14 mouse cellular contexts compared by ENCODE assay signal in the genomic region with DNA sequence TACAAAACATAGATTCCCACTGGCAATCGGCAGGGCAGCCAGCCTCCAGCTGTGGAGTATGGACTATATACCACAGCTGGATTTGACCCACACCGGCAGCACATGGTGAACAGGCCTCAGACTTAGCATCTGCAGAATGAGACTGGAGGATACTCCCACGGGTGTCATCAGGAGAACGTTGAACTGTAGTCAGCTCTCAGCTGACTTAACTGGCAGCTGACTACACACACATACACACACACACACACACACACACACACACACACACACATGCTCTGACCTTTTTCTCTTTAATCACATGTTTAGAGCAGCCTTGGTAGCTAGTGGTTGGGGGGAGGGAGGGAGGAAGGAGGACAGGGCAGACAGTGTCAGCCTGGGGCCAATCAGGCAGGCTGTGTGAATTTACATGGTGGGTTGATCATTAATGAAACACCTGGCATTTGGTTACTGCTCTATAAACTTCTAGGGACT. TPM values are rescaled to one million over a fixed set of nuclear protein-coding genes. Genes with fewer than 3 reads are reported as not detected.
DNase-seq lines count a peak whose midpoint lies in the region; ATAC-seq and TF ChIP-seq lines count a peak whose summit lies in the region.
"Had no signal": no experiment of that assay in that cellular context is flagged by ENCODE, and none has a peak within 500 bp of the region (broad histone marks: within the 10 kb centered on the region; RNA-seq: fewer than 3 reads in every experiment).

No protein-coding gene starts in this region.

- no peaks in the 10 kb centered on the region for H3K36me3 ChIP-seq in neural tube, embryonic 15.5 days
- no peaks in the 10 kb centered on the region for H3K36me3 ChIP-seq in kidney, postnatal 0 days (ENCODE audit: insufficient read depth, low read length)
- no peaks in the 10 kb centered on the region for H3K36me3 ChIP-seq in liver, embryonic 13.5 days
- no peaks in the 10 kb centered on the region for H3K36me3 ChIP-seq in heart, embryonic 11.5 days (ENCODE audit: control insufficient read depth, insufficient read depth, low read length)
- H3K36me3 ChIP-seq in forebrain, embryonic 15.5 days = no peaks in the 10 kb centered on the region
- H3K36me3 ChIP-seq: neural tube, embryonic 12.5 days had no signal

- H3K9ac ChIP-seq in neural tube, embryonic 15.5 days (replicated peaks) = no peak overlapping the region
- H3K9ac ChIP-seq in kidney, postnatal 0 days (ENCODE audit: low read depth, low read length) = no peak overlapping the region
- H3K9ac ChIP-seq in liver, embryonic 13.5 days = no peak overlapping the region; the same call in 1 of the 2 replicates
- no peak overlapping the region for H3K9ac ChIP-seq in heart, embryonic 11.5 days (ENCODE audit: low read depth, low read length)
- no peak overlapping the region for H3K9ac ChIP-seq in forebrain, embryonic 15.5 days (replicated peaks)
- H3K9ac ChIP-seq: neural tube, embryonic 12.5 days had no signal

- no peak for ATAC-seq in neural tube, embryonic 15.5 days (ENCODE audit: low FRiP score)
- peak; percentile 91 for ATAC-seq in kidney, postnatal 0 days (replicated peaks; ENCODE audit: low FRiP score, low read depth)
- peak; percentile 62 for ATAC-seq in liver, embryonic 13.5 days (ENCODE audit: low read depth)
- ATAC-seq in heart, embryonic 11.5 days (replicated peaks; ENCODE audit: insufficient number of reproducible peaks, low FRiP score, low TSS enrichment) = no peak
- ATAC-seq in forebrain, embryonic 15.5 days (replicated peaks) = no peak

- H3K9me3 ChIP-seq in neural tube, embryonic 15.5 days (replicated peaks) = no peaks in the 10 kb centered on the region
- no peaks in the 10 kb centered on the region for H3K9me3 ChIP-seq in kidney, postnatal 0 days (replicated peaks; ENCODE audit: low read length)
- H3K9me3 ChIP-seq in liver, embryonic 13.5 days (replicated peaks) = no peaks in the 10 kb centered on the region
- no peaks in the 10 kb centered on the region for H3K9me3 ChIP-seq in heart, embryonic 11.5 days (replicated peaks; ENCODE audit: control insufficient read depth, low read length)
- H3K9me3 ChIP-seq in forebrain, embryonic 15.5 days = no peaks in the 10 kb centered on the region
- H3K9me3 ChIP-seq: neural tube, embryonic 12.5 days had no signal

- H3K4me2 ChIP-seq in neural tube, embryonic 15.5 days = no peak overlapping the region
- no peak overlapping the region for H3K4me2 ChIP-seq in kidney, postnatal 0 days (ENCODE audit: low read length)
- no peak overlapping the region for H3K4me2 ChIP-seq in liver, embryonic 13.5 days
- H3K4me2 ChIP-seq in heart, embryonic 11.5 days = no peak overlapping the region
- no peak overlapping the region for H3K4me2 ChIP-seq in forebrain, embryonic 15.5 days (replicated peaks)
- H3K4me2 ChIP-seq: neural tube, embryonic 12.5 days had no signal

- no peak overlapping the region for H3K4me3 ChIP-seq in neural tube, embryonic 15.5 days (replicated peaks)
- H3K4me3 ChIP-seq in kidney, postnatal 0 days (replicated peaks; ENCODE audit: low read depth, low read length) = no peak overlapping the region
- no peak overlapping the region for H3K4me3 ChIP-seq in liver, embryonic 13.5 days (replicated peaks)
- H3K4me3 ChIP-seq in heart, embryonic 11.5 days (ENCODE audit: low read depth, low read length) = no peak overlapping the region
- H3K4me3 ChIP-seq in forebrain, embryonic 15.5 days = no peak overlapping the region
- H3K4me3 ChIP-seq: megakaryocyte, embryonic 14.5 days; neural tube, embryonic 12.5 days had no signal

- WGBS in neural tube, embryonic 15.5 days = 17% methylated on average over 4 of the region's 4 CpGs
- 13% methylated on average over 4 of the region's 4 CpGs for WGBS in kidney, postnatal 0 days
- 46% methylated on average over 4 of the region's 4 CpGs for WGBS in liver, embryonic 13.5 days (ENCODE audit: insufficient replicate concordance)
- 53% methylated on average over 4 of the region's 4 CpGs for WGBS in heart, embryonic 11.5 days (ENCODE audit: insufficient replicate concordance)
- WGBS in forebrain, embryonic 15.5 days = 67% methylated on average over 4 of the region's 4 CpGs

- no peaks in the 10 kb centered on the region for H3K27me3 ChIP-seq in neural tube, embryonic 15.5 days (replicated peaks)
- no peaks in the 10 kb centered on the region for H3K27me3 ChIP-seq in kidney, postnatal 0 days (ENCODE audit: insufficient read depth, low read length)
- peaks cover 10% of the 10 kb centered on the region for H3K27me3 ChIP-seq in liver, embryonic 13.5 days
- H3K27me3 ChIP-seq in heart, embryonic 11.5 days (ENCODE audit: control insufficient read depth, insufficient read depth, low read length) = no peaks in the 10 kb centered on the region
- no peaks in the 10 kb centered on the region for H3K27me3 ChIP-seq in forebrain, embryonic 15.5 days
- H3K27me3 ChIP-seq: neural tube, embryonic 12.5 days had no signal

- TF ChIP-seq CTCF in kidney, postnatal 0 days (IDR thresholded peaks at IDR 0.05; ENCODE audit: low read depth) = no peak

- H3K27ac ChIP-seq in neural tube, embryonic 15.5 days (replicated peaks) = no peak overlapping the region
- peak overlapping the region; percentile 3; the same call in 1 of the 2 replicates for H3K27ac ChIP-seq in kidney, postnatal 0 days
- H3K27ac ChIP-seq in liver, embryonic 13.5 days = peak overlapping the region; percentile 40; the same call in 1 of the 2 replicates
- no peak overlapping the region for H3K27ac ChIP-seq in heart, embryonic 11.5 days (ENCODE audit: low read depth, low read length)
- no peak overlapping the region for H3K27ac ChIP-seq in forebrain, embryonic 15.5 days (replicated peaks)
- H3K27ac ChIP-seq: neural tube, embryonic 12.5 days had no signal

- peaks cover 11% of the 10 kb centered on the region; the same call in 1 of the 2 replicates for H3K4me1 ChIP-seq in neural tube, embryonic 15.5 days
- peaks cover 6% of the 10 kb centered on the region; the same call in 1 of the 2 replicates for H3K4me1 ChIP-seq in kidney, postnatal 0 days (replicated peaks; ENCODE audit: insufficient read depth, low read length)
- H3K4me1 ChIP-seq in liver, embryonic 13.5 days (replicated peaks) = peaks cover 25% of the 10 kb centered on the region
- H3K4me1 ChIP-seq in heart, embryonic 11.5 days (ENCODE audit: control insufficient read depth, insufficient read depth, low read length) = no peaks in the 10 kb centered on the region
- H3K4me1 ChIP-seq in forebrain, embryonic 15.5 days = no peaks in the 10 kb centered on the region
- H3K4me1 ChIP-seq: neural tube, embryonic 12.5 days had no signal

- DNase-seq in neural tube, embryonic 10.5 days (ENCODE audit: extremely low spot score, low spot score) = peak; percentile 33
- peak; percentile 57 for DNase-seq in kidney, postnatal 0 days (ENCODE audit: low spot score)
- no peak for DNase-seq in liver, embryonic 13.5 days
- no peak for DNase-seq in layer of hippocampus, adult 8-10 months (ENCODE audit: low spot score in 2 of 2)
- DNase-seq in gastrocnemius, postnatal 4 days (ENCODE audit: low spot score in 2 of 2) = no peak
- DNase-seq: cerebellum, adult 9-10 months; left cerebral cortex, postnatal 4 days; right cerebral cortex, postnatal 25 days had no signal

RNA-seq across cellular contexts. Expression of a gene that starts 8.2 kb away (rescaled TPM):
- polyA plus RNA-seq in neural tube, embryonic 15.5 days (2015; fragmentation: Nextera tagmentation; extraction: Ambion mirVana) = 0.87 TPM in 1 of 2 replicates, not detected in the other
- polyA plus RNA-seq in kidney, postnatal 0 days (2015; fragmentation: Nextera tagmentation; extraction: Ambion mirVana) = 0.09 TPM in 1 of 2 replicates, not detected in the other
- 99.2 and 109 TPM in 2 replicates for polyA plus RNA-seq in liver, embryonic 13.5 days (2015; fragmentation: Nextera tagmentation; extraction: Ambion mirVana)
- not detected for total RNA-seq in layer of hippocampus, adult 8-10 months (2022)
- under 1 TPM in 1 of 2 experiments, not detected in 1; 0.60 TPM for total RNA-seq in gastrocnemius, postnatal 4 days (2021)
- 7.6 and 10.9 TPM in 2 replicates for polyA plus RNA-seq in heart, embryonic 11.5 days (2014; fragmentation: Nextera tagmentation; extraction: Ambion mirVana)
- not detected in 2 replicates for polyA plus RNA-seq in forebrain, embryonic 15.5 days (2015; fragmentation: Nextera tagmentation; extraction: Ambion mirVana)
- total RNA-seq: gastrocnemius, adult 8-10 months; left cerebral cortex, postnatal 4 days had no signal

RNA-seq across cellular contexts. Expression of a gene that starts 11.1 kb away (rescaled TPM):
- polyA plus RNA-seq in neural tube, embryonic 15.5 days (2015; fragmentation: Nextera tagmentation; extraction: Ambion mirVana) = 29.8 and 33.3 TPM in 2 replicates
- polyA plus RNA-seq in kidney, postnatal 0 days (2015; fragmentation: Nextera tagmentation; extraction: Ambion mirVana) = 9.5 and 10.6 TPM in 2 replicates
- 7.8 and 8.4 TPM in 2 replicates for polyA plus RNA-seq in liver, embryonic 13.5 days (2015; fragmentation: Nextera tagmentation; extraction: Ambion mirVana)
- 10 to 100 TPM; 42.0 to 55.4 (median 49.8) TPM for total RNA-seq in layer of hippocampus, adult 8-10 months (2022)
- 10 to 100 TPM; 21.9 to 22.3 TPM for total RNA-seq in gastrocnemius, postnatal 4 days (2021)
- 14.2 and 16.2 TPM in 2 replicates for polyA plus RNA-seq in heart, embryonic 11.5 days (2014; fragmentation: Nextera tagmentation; extraction: Ambion mirVana)
- 35.8 and 38.4 TPM in 2 replicates for polyA plus RNA-seq in forebrain, embryonic 15.5 days (2015; fragmentation: Nextera tagmentation; extraction: Ambion mirVana)

RNA-seq across cellular contexts. Expression of a gene that starts 46.4 kb away (rescaled TPM):
- polyA plus RNA-seq in neural tube, embryonic 15.5 days (2015; fragmentation: Nextera tagmentation; extraction: Ambion mirVana) = 37.2 and 40.1 TPM in 2 replicates
- polyA plus RNA-seq in kidney, postnatal 0 days (2015; fragmentation: Nextera tagmentation; extraction: Ambion mirVana) = 19.6 and 22.4 TPM in 2 replicates
- polyA plus RNA-seq in liver, embryonic 13.5 days (2015; fragmentation: Nextera tagmentation; extraction: Ambion mirVana) = 16.9 and 19.3 TPM in 2 replicates
- 10 to 100 TPM; 18.6 to 21.2 (median 19.5) TPM for total RNA-seq in layer of hippocampus, adult 8-10 months (2022)
- total RNA-seq in gastrocnemius, postnatal 4 days (2021) = 10 to 100 TPM; 14.8 TPM
- polyA plus RNA-seq in heart, embryonic 11.5 days (2014; fragmentation: Nextera tagmentation; extraction: Ambion mirVana) = 22.5 and 23.3 TPM in 2 replicates
- polyA plus RNA-seq in forebrain, embryonic 15.5 days (2015; fragmentation: Nextera tagmentation; extraction: Ambion mirVana) = 41.8 and 42.3 TPM in 2 replicates

Comparison
In these comparisons a context has a peak if more than half of its experiments do, and no peak if none do; other contexts are left out.
1. DNase-seq: peak in neural tube, embryonic 10.5 days (single experiment) and kidney, postnatal 0 days (single experiment); none in liver, embryonic 13.5 days (single experiment), layer of hippocampus, adult 8-10 months (0 of 2) and gastrocnemius, postnatal 4 days (0 of 2).
2. ATAC-seq: peak in kidney, postnatal 0 days (single experiment) and liver, embryonic 13.5 days (single experiment); none in neural tube, embryonic 15.5 days (single experiment), heart, embryonic 11.5 days (single experiment) and forebrain, embryonic 15.5 days (single experiment).
3. H3K27ac ChIP-seq: peak in kidney, postnatal 0 days (single experiment) and liver, embryonic 13.5 days (single experiment); none in neural tube, embryonic 15.5 days (single experiment), heart, embryonic 11.5 days (single experiment) and forebrain, embryonic 15.5 days (single experiment).